Mouse (Mus musculus): ENCODE results near the gene Nip7. TPM values are rescaled to one million over a fixed set of nuclear protein-coding genes. Genes with fewer than 3 reads are reported as not detected.
"Not testable (repeated sequence)": the region's sequence is repeated elsewhere in the genome, so short reads cannot be mapped to it uniquely, and the experiment has no call there.

Nip7 gene
- polyA plus RNA-seq (2015; fragmentation: Nextera tagmentation; extraction: Ambion mirVana): 33.9 and 37.4 TPM in 2 replicates

DNA sequence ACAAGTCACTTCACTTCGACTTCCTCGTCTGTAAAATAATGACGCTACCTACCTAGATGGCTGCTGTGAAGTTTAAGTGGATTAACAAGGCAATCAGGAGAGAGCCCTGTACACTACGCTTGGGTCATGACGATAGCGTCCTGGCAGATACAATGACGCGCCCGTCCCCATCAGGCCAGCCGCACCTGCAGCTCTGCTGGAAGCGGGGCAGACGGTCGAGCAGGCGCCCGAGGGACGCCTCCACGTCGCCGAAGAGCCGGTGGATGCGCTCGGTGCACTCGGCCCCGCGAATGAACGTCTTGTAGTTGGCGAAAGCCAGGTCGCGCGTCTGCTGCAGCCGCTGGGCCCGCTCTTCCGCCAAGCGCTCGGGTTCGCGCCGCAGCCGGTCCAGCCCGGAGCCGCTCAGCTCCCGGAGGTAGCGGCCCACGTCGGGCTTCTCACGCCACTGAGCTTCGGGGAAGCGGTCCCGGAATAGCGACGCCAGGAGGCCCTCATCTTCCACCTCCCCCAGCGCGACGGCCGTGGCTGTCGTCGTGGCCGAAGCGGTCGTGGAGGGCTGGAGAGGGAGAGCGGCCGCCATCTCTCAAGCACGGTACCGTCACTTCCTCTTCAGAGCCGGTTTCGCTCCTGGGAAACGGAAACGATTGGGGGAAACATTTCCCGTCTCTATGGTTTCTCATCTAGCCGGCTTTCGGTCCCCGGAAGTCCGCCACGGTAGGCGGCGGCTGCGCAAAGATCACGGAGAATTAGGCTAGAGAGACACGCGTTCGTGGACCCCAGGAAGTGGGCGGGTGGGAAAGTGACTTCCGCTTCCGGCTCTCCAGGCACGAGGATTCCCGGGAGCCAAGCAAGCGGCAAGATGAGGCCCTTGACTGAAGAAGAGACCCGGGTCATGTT is at the start of gene Nip7, which contains the start of gene Cog8:
TSS of gene Nip7 (plus strand) at position 802 of the 897 bp plus-strand sequence.
TSS of gene Cog8 (minus strand) at position 614 of the 897 bp plus-strand sequence.
- Histone ChIP-seq H3K4me1 (replicated peaks) (peaks cover 32% of the 10 kb centered on the region), H3K4me3 (replicated peaks) (peak within 1 kb of the TSS; percentile 100), H3K9ac (peak within 1 kb of the TSS; percentile 88), H3K9me3 (replicated peaks) (no peaks in the 10 kb centered on the region), H3K36me3 (replicated peaks) (peaks cover 50% of the 10 kb centered on the region), H3K27ac (replicated peaks) (peak within 1 kb of the TSS; percentile 89), H3K4me2 (peak within 1 kb of the TSS; percentile 81), H3K27me3 (no peaks in the 10 kb centered on the region)
- peak; percentile 90 for ATAC-seq (ENCODE audit: insufficient read depth)
- whole genome bisulfite sequencing (ENCODE audit: insufficient replicate concordance): under 1% methylated on average over 88 of the region's 88 CpGs

DNA sequence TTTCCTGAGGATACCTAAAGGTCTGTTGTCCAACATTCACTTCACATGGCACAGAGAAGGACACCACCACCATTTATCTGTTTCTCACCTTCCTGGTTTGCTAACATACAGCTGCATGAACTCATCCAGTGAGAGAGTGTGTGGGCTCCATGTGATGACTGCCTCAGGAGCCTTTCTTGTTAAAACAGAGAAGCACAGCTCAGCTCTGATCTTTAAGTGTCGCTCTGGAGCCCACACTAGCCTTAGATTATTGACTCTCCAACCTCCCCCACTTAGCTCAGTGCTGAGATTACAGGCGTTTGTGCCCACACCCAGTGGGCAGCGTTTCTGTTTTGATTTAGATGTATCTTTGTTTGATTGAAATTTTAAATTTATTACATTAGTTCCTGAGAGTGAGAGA is 48.9 kb upstream of the Nip7 start:
- no peak overlapping the region for H3K4me3 ChIP-seq (replicated peaks)
- no peaks in the 10 kb centered on the region for H3K36me3 ChIP-seq (replicated peaks)
- no peaks in the 10 kb centered on the region for H3K9me3 ChIP-seq (replicated peaks)
- no peak overlapping the region for H3K9ac ChIP-seq
- no peaks in the 10 kb centered on the region for H3K27me3 ChIP-seq
- no peak overlapping the region for H3K27ac ChIP-seq (replicated peaks)
- no peak overlapping the region for H3K4me2 ChIP-seq
- no peak for ATAC-seq (ENCODE audit: insufficient read depth)
- H3K4me1 ChIP-seq (replicated peaks): 0 out of 2 replicates have a peak, but pooled peaks cover 3% of the 10 kb centered on the region
- WGBS (ENCODE audit: insufficient replicate concordance): 58% methylated on average over 3 of the region's 3 CpGs

DNA sequence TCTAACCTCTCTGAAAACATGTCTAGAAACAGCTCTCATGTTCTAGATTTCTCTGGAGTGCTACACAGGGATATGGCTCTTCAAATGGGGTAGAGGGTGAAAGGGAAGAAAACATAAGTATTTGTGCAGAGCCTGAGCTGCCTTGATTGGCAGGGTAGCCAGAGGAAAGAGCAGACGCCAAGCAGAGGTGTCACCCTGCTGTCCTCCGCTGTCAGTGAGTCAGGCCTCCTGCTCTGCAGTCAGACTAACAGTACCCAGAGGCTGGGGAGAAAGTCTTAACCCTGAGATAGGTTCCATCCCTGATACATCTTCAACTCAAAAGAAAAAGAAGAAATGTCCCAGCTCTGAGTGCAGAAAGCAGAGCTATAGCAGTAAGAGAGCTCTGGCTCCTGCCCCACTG is 44.0 kb upstream of the Nip7 start:
- no peak overlapping the region for H3K4me2 ChIP-seq
- H3K4me3 ChIP-seq (replicated peaks): no peak overlapping the region
- no peaks in the 10 kb centered on the region for H3K9me3 ChIP-seq (replicated peaks)
- 66% methylated on average over 2 of the region's 2 CpGs for WGBS (ENCODE audit: insufficient replicate concordance)
- H3K36me3 ChIP-seq (replicated peaks): no peaks in the 10 kb centered on the region
- H3K27ac ChIP-seq (replicated peaks): no peak overlapping the region
- no peak overlapping the region for H3K9ac ChIP-seq
- no peaks in the 10 kb centered on the region for H3K27me3 ChIP-seq
- H3K4me1 ChIP-seq (replicated peaks): no peaks in the 10 kb centered on the region
- ATAC-seq (ENCODE audit: insufficient read depth): no peak

DNA sequence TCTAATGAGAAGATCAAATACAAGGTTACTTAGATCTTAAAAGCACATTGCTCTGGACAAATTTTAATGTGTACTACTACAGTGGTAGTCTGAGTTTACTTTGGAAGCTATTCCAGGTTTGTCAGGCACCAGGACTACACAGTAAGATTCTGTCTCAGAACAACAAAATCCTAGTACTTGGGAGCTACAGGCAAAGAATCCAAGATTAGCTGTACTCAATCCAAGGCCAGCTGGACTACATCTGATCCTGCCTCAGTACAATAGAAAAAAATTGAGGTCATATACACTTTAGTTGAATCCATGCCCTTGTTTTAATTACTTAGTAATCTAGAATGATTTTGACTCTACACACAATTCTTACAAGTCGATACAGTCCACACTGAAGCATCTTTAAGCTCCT is 41.8 kb upstream of the Nip7 start:
- no peak overlapping the region for H3K9ac ChIP-seq
- H3K9me3 ChIP-seq (replicated peaks): no peaks in the 10 kb centered on the region
- no peaks in the 10 kb centered on the region for H3K36me3 ChIP-seq (replicated peaks)
- no peak overlapping the region for H3K4me3 ChIP-seq (replicated peaks)
- H3K27me3 ChIP-seq: no peaks in the 10 kb centered on the region
- no peak overlapping the region for H3K27ac ChIP-seq (replicated peaks)
- no peak for ATAC-seq (ENCODE audit: insufficient read depth)
- H3K4me1 ChIP-seq (replicated peaks): no peaks in the 10 kb centered on the region
- WGBS (ENCODE audit: insufficient replicate concordance): 58% methylated on average over 1 of the region's 1 CpGs
- H3K4me2 ChIP-seq: no peak overlapping the region

DNA sequence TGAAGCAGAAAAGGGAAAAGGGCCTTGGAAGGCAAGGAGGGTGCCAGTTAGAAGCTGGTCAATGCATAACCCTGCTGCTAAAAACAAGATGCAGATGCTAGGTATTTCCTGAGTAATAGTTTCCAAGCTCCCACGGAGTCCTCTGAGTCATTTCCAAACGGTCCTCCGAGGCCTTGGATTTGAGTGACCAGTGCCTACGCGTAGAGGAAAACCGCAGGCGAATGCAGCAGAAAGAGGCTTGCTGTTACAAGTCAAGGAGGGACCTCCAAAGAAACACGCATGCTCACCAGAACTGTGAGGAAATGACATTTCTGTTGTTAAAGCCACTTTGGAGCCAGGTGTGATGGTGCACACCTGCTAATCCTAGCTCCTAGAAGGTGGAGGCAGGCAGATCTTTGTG is 33.2 kb upstream of the Nip7 start:
- H3K4me1 ChIP-seq (replicated peaks): no peaks in the 10 kb centered on the region; the same call in 1 of the 2 replicates
- WGBS (ENCODE audit: insufficient replicate concordance): 79% methylated on average over 8 of the region's 8 CpGs

DNA sequence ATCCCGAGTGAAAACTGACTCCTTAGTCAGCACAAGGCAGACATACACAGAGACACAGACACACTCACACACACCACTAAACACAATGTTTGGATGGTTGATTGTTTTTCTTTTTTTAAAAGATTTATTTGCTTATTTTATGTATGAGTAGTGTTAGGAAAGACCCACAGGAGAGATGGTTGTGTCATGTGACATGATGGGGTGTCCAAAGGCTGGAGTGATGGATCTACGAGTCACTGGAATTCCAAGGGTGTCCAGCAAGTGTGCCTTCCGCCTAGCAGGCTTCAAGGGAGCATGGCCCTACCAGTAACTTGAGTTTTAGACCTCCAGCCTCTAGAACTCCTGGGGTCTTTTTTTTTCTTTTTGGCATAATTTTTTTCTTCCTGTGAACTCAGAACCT is 27.4 kb upstream of the Nip7 start:
- H3K4me3 ChIP-seq (replicated peaks): no peak overlapping the region
- H3K9ac ChIP-seq: no peak overlapping the region
- WGBS (ENCODE audit: insufficient replicate concordance): 74% methylated on average over 3 of the region's 3 CpGs
- ATAC-seq (ENCODE audit: insufficient read depth): no peak
- H3K27me3 ChIP-seq: no peaks in the 10 kb centered on the region
- peaks cover 32% of the 10 kb centered on the region for H3K4me1 ChIP-seq (replicated peaks)
- H3K36me3 ChIP-seq (replicated peaks): no peaks in the 10 kb centered on the region
- no peak overlapping the region for H3K27ac ChIP-seq (replicated peaks)
- no peaks in the 10 kb centered on the region for H3K9me3 ChIP-seq (replicated peaks)
- no peak overlapping the region for H3K4me2 ChIP-seq

More for the DNA sequence above, 33.2 kb upstream of the Nip7 start:
- Histone ChIP-seq H3K4me2 (no peak overlapping the region), H3K9me3 (replicated peaks) (no peaks in the 10 kb centered on the region), H3K27ac (replicated peaks) (no peak overlapping the region), H3K36me3 (replicated peaks) (no peaks in the 10 kb centered on the region), H3K27me3 (no peaks in the 10 kb centered on the region), H3K9ac (no peak overlapping the region), H3K4me3 (replicated peaks) (no peak overlapping the region)
- no peak for ATAC-seq (ENCODE audit: insufficient read depth)

DNA sequence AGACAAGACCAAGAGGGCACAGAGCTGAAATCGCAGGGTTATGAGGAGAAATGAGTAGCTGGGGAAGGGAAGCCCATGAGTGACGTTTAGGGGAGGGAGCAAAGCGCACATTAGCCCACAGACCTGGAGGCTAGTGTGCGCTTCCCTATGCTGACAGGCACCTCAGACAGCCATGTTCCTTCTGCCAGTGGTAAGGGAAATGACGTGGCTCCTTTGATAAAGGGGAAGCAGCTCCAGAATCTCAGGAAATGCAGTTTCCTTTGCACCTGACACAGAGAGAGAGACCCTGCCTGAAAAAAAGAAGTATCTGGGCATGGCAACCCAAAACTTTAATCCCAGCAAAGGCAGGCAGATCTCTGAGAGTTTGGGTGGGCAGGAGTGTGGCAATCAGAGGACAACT is 26.6 kb upstream of the Nip7 start:
- 48% methylated on average over 5 of the region's 5 CpGs for WGBS (ENCODE audit: insufficient replicate concordance)
- no peaks in the 10 kb centered on the region for H3K27me3 ChIP-seq
- H3K36me3 ChIP-seq (replicated peaks): no peaks in the 10 kb centered on the region
- no peak overlapping the region for H3K9ac ChIP-seq
- H3K27ac ChIP-seq (replicated peaks): no peak overlapping the region; the same call in 1 of the 2 replicates
- no peak overlapping the region for H3K4me3 ChIP-seq (replicated peaks)
- H3K4me2 ChIP-seq: no peak overlapping the region
- no peak for ATAC-seq (ENCODE audit: insufficient read depth)
- peaks cover 32% of the 10 kb centered on the region for H3K4me1 ChIP-seq (replicated peaks)
- H3K9me3 ChIP-seq (replicated peaks): no peaks in the 10 kb centered on the region

DNA sequence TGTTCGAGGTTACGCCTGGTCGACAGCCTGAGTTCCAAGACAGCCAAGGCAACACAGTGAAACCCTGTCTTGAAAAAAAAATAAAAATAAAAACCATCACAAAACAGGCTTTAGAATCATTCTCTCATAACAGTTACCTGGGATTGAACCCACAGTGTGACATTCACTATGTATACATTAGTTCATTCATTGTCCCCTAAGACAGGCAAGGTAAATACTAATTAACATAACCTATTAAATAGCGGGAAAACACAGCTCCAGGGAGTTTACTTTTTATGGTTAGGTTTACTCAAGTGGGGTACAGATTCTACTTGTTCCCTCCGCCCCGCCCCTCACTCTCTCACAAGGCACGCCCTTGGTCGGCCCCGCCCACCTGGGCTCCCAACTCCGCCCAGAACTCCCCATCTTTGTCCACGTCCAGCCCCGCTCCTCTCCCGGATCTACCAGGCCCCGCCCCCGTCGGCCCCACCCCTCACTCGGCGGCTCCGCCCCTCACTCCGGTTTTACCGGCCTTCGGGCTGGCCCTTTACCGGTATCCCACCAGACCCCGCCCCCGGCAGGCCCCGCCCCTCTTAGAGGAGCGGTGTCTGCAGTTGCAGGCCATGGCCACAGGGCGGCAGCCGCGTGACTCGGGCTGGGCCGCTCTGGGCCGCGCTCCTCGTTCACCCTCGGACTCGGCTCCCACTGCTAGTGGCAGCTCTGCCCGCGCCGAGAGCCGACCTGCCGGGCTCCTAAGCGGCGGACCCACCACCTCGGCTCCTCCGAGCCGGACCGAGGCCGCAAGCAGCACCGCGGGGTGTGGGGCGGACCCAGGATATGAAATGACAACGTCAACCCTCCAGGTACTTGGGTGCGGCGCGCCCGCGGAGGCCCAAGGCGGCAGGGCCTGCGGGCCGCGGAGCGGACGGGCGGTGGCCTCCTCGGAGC is 25.8 kb upstream of the Nip7 start, which contains the start of gene Vps4a:
TSS of gene Vps4a (plus strand) at position 573 of the 927 bp plus-strand sequence.
- peak within 1 kb of the TSS; percentile 97 for H3K9ac ChIP-seq
- peak within 1 kb of the TSS; percentile 87 for H3K27ac ChIP-seq (replicated peaks)
- H3K36me3 ChIP-seq (replicated peaks): no peaks in the 10 kb centered on the region
- 4% methylated on average over 66 of the region's 66 CpGs for WGBS (ENCODE audit: insufficient replicate concordance)
- peak; percentile 97 for ATAC-seq (ENCODE audit: insufficient read depth)
- H3K4me3 ChIP-seq (replicated peaks): peak within 1 kb of the TSS; percentile 90
- peaks cover 36% of the 10 kb centered on the region for H3K4me1 ChIP-seq (replicated peaks)
- no peaks in the 10 kb centered on the region for H3K9me3 ChIP-seq (replicated peaks)
- H3K4me2 ChIP-seq: peak within 1 kb of the TSS; percentile 95
- no peaks in the 10 kb centered on the region for H3K27me3 ChIP-seq

DNA sequence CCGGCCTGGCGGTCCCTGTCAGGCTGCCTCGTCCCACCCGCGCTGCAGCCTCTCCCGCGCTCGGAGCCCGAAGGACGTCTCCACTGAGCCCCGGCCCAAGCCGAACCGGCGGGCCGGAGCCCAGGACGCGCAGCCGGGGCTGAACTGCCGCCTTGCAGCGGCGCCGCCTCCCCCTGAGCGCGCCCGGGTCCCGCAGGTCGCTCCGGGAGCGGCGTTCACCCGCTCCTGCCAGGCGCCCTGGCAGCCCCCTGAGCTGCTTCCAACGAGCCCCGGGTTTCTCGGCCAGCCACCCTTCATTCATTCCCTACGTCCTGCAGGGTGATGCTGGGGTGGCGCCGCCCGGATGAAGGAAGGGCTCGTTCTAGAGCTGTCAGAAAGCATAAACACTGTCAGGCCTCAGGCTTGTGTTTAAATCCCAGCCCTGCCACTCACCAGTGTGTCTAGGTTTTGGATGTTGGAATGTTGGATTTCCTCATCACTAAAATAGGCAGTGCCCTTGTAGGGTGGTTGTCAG is 25.0 kb upstream of the Nip7 start:
- Histone ChIP-seq H3K4me1 (replicated peaks) (peaks cover 36% of the 10 kb centered on the region), H3K4me2 (peak overlapping the region; percentile 95), H3K27me3 (no peaks in the 10 kb centered on the region), H3K27ac (replicated peaks) (peak overlapping the region; percentile 87), H3K9ac (peak overlapping the region; percentile 97), H3K36me3 (replicated peaks) (no peaks in the 10 kb centered on the region; the same call in 1 of the 2 replicates), H3K4me3 (replicated peaks) (peak overlapping the region; percentile 90), H3K9me3 (replicated peaks) (no peaks in the 10 kb centered on the region)
- WGBS (ENCODE audit: insufficient replicate concordance): under 1% methylated on average over 40 of the region's 40 CpGs
- ATAC-seq (ENCODE audit: insufficient read depth): no peak; the same call in 1 of the 2 replicates

DNA sequence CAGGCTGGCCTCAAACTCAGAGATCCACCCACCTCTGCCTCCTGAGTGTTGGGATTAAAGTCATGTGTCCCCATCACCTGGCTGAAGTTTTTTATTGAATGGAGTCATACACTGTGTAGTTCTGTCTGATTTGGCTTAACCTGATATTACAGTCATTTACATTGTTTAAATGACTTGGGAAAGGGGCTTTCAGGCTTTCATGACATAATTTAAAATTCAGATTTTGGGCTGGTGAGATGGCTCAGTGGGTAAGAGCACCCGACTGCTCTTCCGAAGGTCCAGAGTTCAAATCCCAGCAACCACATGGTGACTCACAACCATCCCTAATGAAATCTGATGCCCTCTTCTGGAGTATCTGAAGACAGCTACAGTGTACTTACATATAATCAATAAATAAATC is 23.1 kb upstream of the Nip7 start:
- not testable (repeated sequence) for H3K4me3 ChIP-seq (replicated peaks); ATAC-seq (ENCODE audit: insufficient read depth); H3K27ac ChIP-seq (replicated peaks); H3K9ac ChIP-seq; H3K36me3 ChIP-seq (replicated peaks); H3K9me3 ChIP-seq (replicated peaks); H3K4me2 ChIP-seq; H3K27me3 ChIP-seq
- peaks cover 36% of the 10 kb centered on the region for H3K4me1 ChIP-seq (replicated peaks)
- WGBS (ENCODE audit: insufficient replicate concordance): 83% methylated on average over 2 of the region's 2 CpGs
